Mouse (Mus musculus): ENCODE results near the gene Pitx1. TPM values are rescaled to one million over a fixed set of nuclear protein-coding genes. Genes with fewer than 3 reads are reported as not detected.

Gene Pitx1
- total and polyA plus RNA-seq, 2 experiments from 2014 or later: 0.63 TPM; not detected in 1

GRCm38 (mm10) chr13:55843700-55844099 lies 7.7 kb upstream of the Pitx1 start:
- H3K27ac ChIP-seq: no peak overlapping the region
- H3K4me3 ChIP-seq (ENCODE audit: low read length): no peak overlapping the region
- no peak for DNase-seq (ENCODE audit: low spot score)
- no peaks in the 10 kb centered on the region for H3K9me3 ChIP-seq (ENCODE audit: low read length)
- H3K36me3 ChIP-seq (ENCODE audit: insufficient read depth, low read length): no peaks in the 10 kb centered on the region
- peak; percentile 56 for TF ChIP-seq CTCF (IDR thresholded peaks at IDR 0.05; ENCODE audit: low read depth)
- H3K4me2 ChIP-seq (ENCODE audit: low read depth, low read length): no peak overlapping the region
- no peak for ATAC-seq
- no peaks in the 10 kb centered on the region for H3K4me1 ChIP-seq (ENCODE audit: insufficient read depth, low read length)
- 100% methylated on average over 1 of the region's 1 CpGs for WGBS
- H3K9ac ChIP-seq (replicated peaks; ENCODE audit: low read length): no peak overlapping the region
- peaks cover 42% of the 10 kb centered on the region for H3K27me3 ChIP-seq (ENCODE audit: insufficient read depth, low read length)

- Histone ChIP-seq H3K4me1 (ENCODE audit: insufficient read depth, low read length) (no peaks in the 10 kb centered on the region), H3K36me3 (ENCODE audit: insufficient read depth, low read length) (no peaks in the 10 kb centered on the region), H3K27ac (no peak overlapping the region), H3K4me2 (ENCODE audit: low read depth, low read length) (no peak overlapping the region), H3K9me3 (ENCODE audit: low read length) (no peaks in the 10 kb centered on the region), H3K4me3 (ENCODE audit: low read length) (no peak overlapping the region), H3K27me3 (ENCODE audit: insufficient read depth, low read length) (peaks cover 76% of the 10 kb centered on the region), H3K9ac (replicated peaks; ENCODE audit: low read length) (no peak overlapping the region)
- no peak for TF ChIP-seq CTCF (IDR thresholded peaks at IDR 0.05; ENCODE audit: low read depth)
- ATAC-seq: no peak
- 16% methylated on average over 14 of the region's 14 CpGs for WGBS
- DNase-seq (ENCODE audit: low spot score): no peak
Measured at GRCm38 (mm10) chr13:55840223-55840622, 4.2 kb upstream of the Pitx1 start.

- Histone ChIP-seq H3K4me3 (ENCODE audit: low read length) (no peak overlapping the region), H3K27me3 (ENCODE audit: insufficient read depth, low read length) (peaks cover 96% of the 10 kb centered on the region), H3K36me3 (ENCODE audit: insufficient read depth, low read length) (no peaks in the 10 kb centered on the region), H3K4me1 (ENCODE audit: insufficient read depth, low read length) (no peaks in the 10 kb centered on the region), H3K27ac (no peak overlapping the region), H3K9me3 (ENCODE audit: low read length) (no peaks in the 10 kb centered on the region), H3K4me2 (ENCODE audit: low read depth, low read length) (no peak overlapping the region), H3K9ac (replicated peaks; ENCODE audit: low read length) (no peak overlapping the region)
- DNase-seq (ENCODE audit: low spot score): no peak
- WGBS: 1% methylated on average over 32 of the region's 32 CpGs
- ATAC-seq: no peak
- no peak for TF ChIP-seq CTCF (IDR thresholded peaks at IDR 0.05; ENCODE audit: low read depth)
Measured at GRCm38 (mm10) chr13:55836786-55837780, 1.1 kb upstream of the Pitx1 start.

GRCm38 (mm10) chr13:55835548-55836097 lies 369 bp downstream of the Pitx1 start:
- no peak overlapping the region for H3K27ac ChIP-seq
- H3K36me3 ChIP-seq (ENCODE audit: insufficient read depth, low read length): no peaks in the 10 kb centered on the region
- H3K4me2 ChIP-seq (ENCODE audit: low read depth, low read length): no peak overlapping the region
- WGBS: 1% methylated on average over 33 of the region's 33 CpGs
- DNase-seq (ENCODE audit: low spot score) (no peak), ATAC-seq (peak; percentile 43; the same call in 1 of the 2 replicates)
- no peaks in the 10 kb centered on the region for H3K4me1 ChIP-seq (ENCODE audit: insufficient read depth, low read length)
- H3K9me3 ChIP-seq (ENCODE audit: low read length): no peaks in the 10 kb centered on the region
- no peak for TF ChIP-seq CTCF (IDR thresholded peaks at IDR 0.05; ENCODE audit: low read depth)
- no peak overlapping the region for H3K9ac ChIP-seq (replicated peaks; ENCODE audit: low read length)
- no peak overlapping the region for H3K4me3 ChIP-seq (ENCODE audit: low read length)
- H3K27me3 ChIP-seq (ENCODE audit: insufficient read depth, low read length): peaks cover 95% of the 10 kb centered on the region

- Histone ChIP-seq H3K9ac (replicated peaks; ENCODE audit: low read length) (no peak overlapping the region), H3K36me3 (ENCODE audit: insufficient read depth, low read length) (no peaks in the 10 kb centered on the region), H3K4me3 (ENCODE audit: low read length) (no peak overlapping the region), H3K27me3 (ENCODE audit: insufficient read depth, low read length) (peaks cover 94% of the 10 kb centered on the region), H3K4me2 (ENCODE audit: low read depth, low read length) (no peak overlapping the region), H3K9me3 (ENCODE audit: low read length) (no peaks in the 10 kb centered on the region), H3K4me1 (ENCODE audit: insufficient read depth, low read length) (no peaks in the 10 kb centered on the region), H3K27ac (no peak overlapping the region)
- no peak for ATAC-seq
- no peak for DNase-seq (ENCODE audit: low spot score)
- 3% methylated on average over 5 of the region's 5 CpGs for WGBS
- no peak for TF ChIP-seq CTCF (IDR thresholded peaks at IDR 0.05; ENCODE audit: low read depth)
Measured at GRCm38 (mm10) chr13:55834667-55835066, 1.3 kb downstream of the Pitx1 start.

DNA sequence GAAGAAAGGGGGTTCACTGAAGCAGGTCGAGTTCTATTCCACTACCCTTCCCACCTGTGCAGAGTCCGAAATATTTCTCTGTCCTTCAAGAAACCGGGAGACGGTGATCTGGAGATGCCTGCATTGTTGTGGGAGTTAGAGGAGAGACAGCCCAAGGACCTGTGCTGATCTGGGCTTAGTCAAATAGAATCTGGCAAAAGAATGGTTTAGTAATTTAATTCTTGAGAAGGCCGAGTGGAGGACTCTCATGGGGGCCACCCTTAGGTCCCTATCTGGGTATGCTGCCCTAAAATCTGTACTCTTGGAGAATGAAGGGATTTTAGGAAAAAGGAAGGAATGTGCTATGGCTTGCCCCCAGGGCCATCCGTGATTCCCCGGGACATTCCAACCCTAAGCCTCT lies 2.1 kb downstream of the Pitx1 start:
- WGBS: 3% methylated on average over 7 of the region's 7 CpGs
- no peak for TF ChIP-seq CTCF (IDR thresholded peaks at IDR 0.05; ENCODE audit: low read depth)
- Histone ChIP-seq H3K9me3 (ENCODE audit: low read length) (no peaks in the 10 kb centered on the region), H3K27me3 (ENCODE audit: insufficient read depth, low read length) (peaks cover 92% of the 10 kb centered on the region), H3K9ac (replicated peaks; ENCODE audit: low read length) (no peak overlapping the region), H3K4me1 (ENCODE audit: insufficient read depth, low read length) (no peaks in the 10 kb centered on the region), H3K4me3 (ENCODE audit: low read length) (no peak overlapping the region), H3K4me2 (ENCODE audit: low read depth, low read length) (no peak overlapping the region), H3K27ac (no peak overlapping the region), H3K36me3 (ENCODE audit: insufficient read depth, low read length) (no peaks in the 10 kb centered on the region)
- ATAC-seq (no peak), DNase-seq (ENCODE audit: low spot score) (no peak)

Data from hindbrain, postnatal 0 days (tissue).